In genomic region chr2:22894932-22895281, GRCm38 (mm10) we compare ENCODE assay signal across 9 mouse cellular contexts. TPM values are rescaled to one million over a fixed set of nuclear protein-coding genes. Genes with fewer than 3 reads are reported as not detected.
DNase-seq lines count a peak whose midpoint lies in the region; ATAC-seq and TF ChIP-seq lines count a peak whose summit lies in the region.
"Had no signal": no experiment of that assay in that cellular context is flagged by ENCODE, and none has a peak within 500 bp of the region (broad histone marks: within the 10 kb centered on the region; RNA-seq: fewer than 3 reads in every experiment).

No protein-coding gene starts in this region.

- TF ChIP-seq CTCF in G1E (IDR thresholded peaks at IDR 0.05; ENCODE audit: low read depth, low read length), result no peak
- TF ChIP-seq CTCF in heart, postnatal 0 days (IDR thresholded peaks at IDR 0.05; ENCODE audit: low read depth), result no peak

- H3K9me3 ChIP-seq in heart, embryonic 14.5 days (ENCODE audit: control insufficient read depth, low read length), result no peaks in the 10 kb centered on the region
- H3K9me3 ChIP-seq in G1E (replicated peaks), result no peaks in the 10 kb centered on the region
- H3K9me3 ChIP-seq in heart, postnatal 0 days (replicated peaks; ENCODE audit: control insufficient read depth, low read length), result no peaks in the 10 kb centered on the region

- peaks cover 7% of the 10 kb centered on the region; the same call in 1 of the 2 replicates for H3K36me3 ChIP-seq in heart, embryonic 14.5 days (ENCODE audit: control insufficient read depth, insufficient read depth, low read length)
- H3K36me3 ChIP-seq in G1E (replicated peaks), result peaks cover 15% of the 10 kb centered on the region
- 0 out of 2 replicates have a peak, but pooled peaks cover 5% of the 10 kb centered on the region for H3K36me3 ChIP-seq in heart, postnatal 0 days (replicated peaks; ENCODE audit: control insufficient read depth, insufficient read depth, low read length)

- H3K4me1 ChIP-seq in heart, embryonic 14.5 days (ENCODE audit: control insufficient read depth in 2 of 2, insufficient read depth in 2 of 2, low read length in 2 of 2), result peaks cover 0 to 5% of the 10 kb centered on the region in 2 experiments; a peak in 1 of 4 replicates
- H3K4me1 ChIP-seq in G1E (ENCODE audit: insufficient read depth, low read depth, low read length), result peaks cover 18% of the 10 kb centered on the region; the same call in 1 of the 2 replicates
- peaks cover 15% of the 10 kb centered on the region; the same call in 1 of the 2 replicates for H3K4me1 ChIP-seq in heart, postnatal 0 days (ENCODE audit: control insufficient read depth, insufficient read depth)

- no peak for ATAC-seq in heart, embryonic 14.5 days (ENCODE audit: insufficient number of reproducible peaks, insufficient read depth, low FRiP score, low read depth)
- no peak for ATAC-seq in G1E (ENCODE audit: extremely low read depth, insufficient number of reproducible peaks, low FRiP score, poor library complexity, severe bottlenecking)
- ATAC-seq in heart, postnatal 0 days (ENCODE audit: insufficient read depth, low read depth), result no peak
- ATAC-seq in megakaryocyte, adult 5-6 weeks (ENCODE audit: poor library complexity, severe bottlenecking), result peak; percentile 16

- intact Hi-C loops in heart, postnatal 25 days (cut with DNase I), result loop anchor here (2.0 to 10.0 kb wide), 3 partner anchors 144 to 262 kb away; partner anchors contain the start of genes Acbd5, Mastl and Yme1l1
- intact Hi-C loops in left cerebral cortex, postnatal 10 days (cut with DNase I), result loop anchor here (5.0 kb wide), 2 partner anchors 142 to 262 kb away; partner anchors contain the start of genes Mastl and Yme1l1

- peak overlapping the region; percentile 83 for H3K27ac ChIP-seq in heart, embryonic 14.5 days (replicated peaks in 1 of 2; ENCODE audit: control insufficient read depth in 1 of 2, insufficient read depth in 1 of 2, low read depth in 2 of 2, low read length in 2 of 2)
- peak overlapping the region; percentile 86 for H3K27ac ChIP-seq in heart, postnatal 0 days (ENCODE audit: low read depth)

- WGBS in heart, embryonic 14.5 days, result 18% methylated on average over 9 of the region's 9 CpGs
- 18% methylated on average over 9 of the region's 9 CpGs for WGBS in heart, postnatal 0 days

- H3K4me2 ChIP-seq in heart, embryonic 14.5 days (ENCODE audit: low read length), result peak overlapping the region; percentile 81
- H3K4me2 ChIP-seq in heart, postnatal 0 days (ENCODE audit: low read depth, low read length), result peak overlapping the region; percentile 80

- H3K4me3 ChIP-seq in heart, embryonic 14.5 days (ENCODE audit: control insufficient read depth in 1 of 2, insufficient read depth in 1 of 2, low read depth in 1 of 2, low read length in 2 of 2), result peak overlapping the region; percentile 86 to 93
- H3K4me3 ChIP-seq in G1E (ENCODE audit: low read depth, low read length), result peak overlapping the region; percentile 98
- peak overlapping the region; percentile 94 for H3K4me3 ChIP-seq in heart, postnatal 0 days (ENCODE audit: low read depth, low read length)

- no peak for DNase-seq in heart, postnatal 25 days (ENCODE audit: low spot score)
- DNase-seq in G1E (ENCODE audit: low spot score), result no peak
- DNase-seq in heart, postnatal 0 days (ENCODE audit: low spot score), result no peak
- DNase-seq in left cerebral cortex, postnatal 10 days (ENCODE audit: extremely low spot score in 1 of 2, low spot score in 2 of 2), result no peak
- DNase-seq in cerebellum, postnatal 4 days (ENCODE audit: low spot score in 2 of 2), result no peak
- no peak for DNase-seq in adrenal gland, adult (ENCODE audit: inconsistent age in 2 of 2, low spot score in 1 of 2)

- H3K27me3 ChIP-seq in heart, embryonic 14.5 days (ENCODE audit: control insufficient read depth, insufficient read depth, low read length), result no peaks in the 10 kb centered on the region
- H3K27me3 ChIP-seq in G1E (ENCODE audit: insufficient read depth, low read length), result no peaks in the 10 kb centered on the region
- no peaks in the 10 kb centered on the region for H3K27me3 ChIP-seq in heart, postnatal 0 days (ENCODE audit: control insufficient read depth, insufficient read depth, low read length)
- H3K27me3 ChIP-seq: Patski had no signal

- no peak for TF ChIP-seq EP300 in heart, postnatal 0 days (IDR thresholded peaks at IDR 0.05; ENCODE audit: low read depth)

- H3K9ac ChIP-seq in heart, embryonic 14.5 days (ENCODE audit: low read length), result peak overlapping the region; percentile 88
- H3K9ac ChIP-seq in heart, postnatal 0 days (replicated peaks; ENCODE audit: low read depth, low read length), result peak overlapping the region; percentile 83

RNA-seq across cellular contexts. Expression of gene Pdss1, which starts 0.4 kb away (rescaled TPM):
- polyA plus RNA-seq in heart, embryonic 14.5 days (2014; fragmentation: Nextera tagmentation; extraction: Ambion mirVana), result 29.5 and 33.1 TPM in 2 replicates
- 10 to 100 TPM; 29.6 to 31.6 TPM for total RNA-seq in heart, postnatal 25 days (2021)
- total RNA-seq in G1E (2014; fragmentation: Nextera tagmentation), result 19.6 and 31.6 TPM in 2 replicates
- 21.9 and 25.7 TPM in 2 replicates for total RNA-seq in G1E (2017)
- polyA plus RNA-seq in G1E (2012), result 13.5 and 13.7 TPM in 2 replicates
- total RNA-seq in heart, postnatal 0 days (2014; rRNA removed; ENCODE audit: low replicate concordance), result 22.4 and 28.9 TPM in 2 replicates
- polyA plus RNA-seq in heart, postnatal 0 days (2015; fragmentation: Nextera tagmentation; extraction: Ambion mirVana), result 32.7 and 33.0 TPM in 2 replicates
- total RNA-seq in megakaryocyte, adult 5-6 weeks (2015), result 23.0 and 27.0 TPM in 2 replicates
- total RNA-seq in megakaryocyte, adult 5-6 weeks (2017), result 16.2 and 17.6 TPM in 2 replicates
- 10 to 100 TPM; 16.7 to 18.9 TPM for total RNA-seq in left cerebral cortex, postnatal 10 days (2021)
